Mouse (Mus musculus): ENCODE results near the gene Vwf.

The Vwf gene

GRCm38 (mm10) chr6:125588241-125588640, 41.7 kb downstream of the Vwf start:
- DNase-seq (ENCODE audit: low spot score): no peak

- DNase-seq (ENCODE audit: low spot score): no peak
These were observed 42.5 kb downstream of the Vwf start for GRCm38 (mm10) chr6:125589075-125589474.

GRCm38 (mm10) chr6:125590056-125590455, 43.5 kb downstream of the Vwf start:
- no peak for DNase-seq (ENCODE audit: low spot score)

- DNase-seq (ENCODE audit: low spot score): no peak
These were observed 43.9 kb downstream of the Vwf start for GRCm38 (mm10) chr6:125590471-125590870.

- no peak for DNase-seq (ENCODE audit: low spot score)
These were observed 45.2 kb downstream of the Vwf start for GRCm38 (mm10) chr6:125591652-125592385.

GRCm38 (mm10) chr6:125592536-125592935, 46.0 kb downstream of the Vwf start:
- no peak for DNase-seq (ENCODE audit: low spot score)

GRCm38 (mm10) chr6:125594311-125594710, 47.7 kb downstream of the Vwf start:
- no peak for DNase-seq (ENCODE audit: low spot score)

- no peak for DNase-seq (ENCODE audit: low spot score)
These were observed 48.3 kb downstream of the Vwf start for GRCm38 (mm10) chr6:125594825-125595224.

- DNase-seq (ENCODE audit: low spot score): no peak
These were observed 50.2 kb downstream of the Vwf start for GRCm38 (mm10) chr6:125596701-125597318.

- no peak for DNase-seq (ENCODE audit: low spot score)
These were observed 51.1 kb downstream of the Vwf start for GRCm38 (mm10) chr6:125597716-125598115.

- DNase-seq (ENCODE audit: low spot score): peak; percentile 59
These were observed 53.5 kb downstream of the Vwf start for GRCm38 (mm10) chr6:125600036-125600558.

- DNase-seq (ENCODE audit: low spot score): no peak
These were observed 54.1 kb downstream of the Vwf start for GRCm38 (mm10) chr6:125600669-125601068.

GRCm38 (mm10) chr6:125601190-125601589, 54.6 kb downstream of the Vwf start:
- DNase-seq (ENCODE audit: low spot score): no peak

GRCm38 (mm10) chr6:125601748-125602147, 55.2 kb downstream of the Vwf start:
- DNase-seq (ENCODE audit: low spot score): no peak

- no peak for DNase-seq (ENCODE audit: low spot score)
These were observed 55.8 kb downstream of the Vwf start for GRCm38 (mm10) chr6:125602354-125602753.

- peak; percentile 53 for DNase-seq (ENCODE audit: low spot score)
These were observed 56.7 kb downstream of the Vwf start for GRCm38 (mm10) chr6:125603234-125603633.

GRCm38 (mm10) chr6:125603678-125604462, 57.3 kb downstream of the Vwf start:
- DNase-seq (ENCODE audit: low spot score): no peak

GRCm38 (mm10) chr6:125604463-125605191, 58.1 kb downstream of the Vwf start:
- DNase-seq (ENCODE audit: low spot score): peak; percentile 49

GRCm38 (mm10) chr6:125609025-125609424, 62.5 kb downstream of the Vwf start:
- DNase-seq (ENCODE audit: low spot score): no peak

GRCm38 (mm10) chr6:125617855-125618254, 71.3 kb downstream of the Vwf start:
- no peak for DNase-seq (ENCODE audit: low spot score)

GRCm38 (mm10) chr6:125620764-125621163, 74.2 kb downstream of the Vwf start:
- DNase-seq (ENCODE audit: low spot score): no peak

- DNase-seq (ENCODE audit: low spot score): no peak
These were observed 75.9 kb downstream of the Vwf start for GRCm38 (mm10) chr6:125622434-125622833.

Data from ovary, postnatal 10 days (tissue).